Mouse (Mus musculus): ENCODE results near the gene Slc28a2.
"Not testable (repeated sequence)": the region's sequence is repeated elsewhere in the genome, so short reads cannot be mapped to it uniquely, and the experiment has no call there.

Gene Slc28a2

DNA sequence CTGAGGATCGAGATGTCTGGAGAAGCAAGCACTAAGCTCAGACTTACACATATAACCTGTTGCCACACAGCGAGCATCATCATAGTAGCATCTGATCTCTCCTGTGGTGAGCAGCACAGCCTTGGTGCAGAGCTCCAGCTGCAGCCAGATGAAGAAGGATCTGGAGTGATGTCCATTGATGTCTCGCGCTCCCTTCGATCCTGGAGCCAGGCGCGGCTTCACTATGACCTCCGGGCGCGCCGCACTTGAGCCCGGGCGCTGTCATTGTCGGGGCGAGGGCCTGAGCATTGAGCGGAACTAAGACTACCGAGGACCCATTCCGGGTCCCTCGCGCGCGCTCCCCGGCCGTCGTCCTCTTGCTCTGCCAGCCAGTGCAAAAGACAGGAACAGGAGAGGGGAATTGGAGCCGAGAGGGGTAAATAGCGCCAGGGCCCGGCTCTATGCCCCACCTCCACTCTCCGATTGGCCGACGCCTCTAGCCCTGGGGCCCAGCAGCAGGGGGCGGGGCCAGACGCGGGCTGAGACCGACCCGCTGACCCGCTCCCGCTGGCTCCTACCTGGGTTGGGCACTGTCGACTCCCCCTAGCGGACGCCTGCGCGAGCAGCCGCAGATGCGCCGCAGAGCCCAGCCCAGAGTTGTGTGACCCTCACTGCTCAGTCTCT, 41.2 kb downstream of the Slc28a2 start:
- DNase-seq (ENCODE audit: inconsistent ontology term) = peak; percentile 96

DNA sequence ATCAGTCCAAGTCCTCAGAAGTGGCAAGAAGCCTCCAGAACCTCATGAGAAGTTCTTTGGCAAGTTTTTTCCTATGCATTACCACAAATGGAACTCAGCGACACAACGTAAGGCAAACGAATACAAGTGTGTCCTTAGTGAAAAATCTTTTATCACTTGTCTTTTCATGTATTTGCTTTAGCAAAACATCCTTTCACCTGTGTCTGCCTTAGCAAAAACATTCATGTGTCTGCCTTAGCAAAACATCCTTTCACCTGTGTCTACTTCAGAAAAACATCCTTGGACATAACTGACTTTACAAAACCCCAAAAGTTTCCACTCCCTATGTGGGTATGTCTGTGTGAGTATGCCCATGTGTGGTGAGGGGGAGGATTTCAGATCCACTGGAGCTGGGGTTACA, 42.9 kb downstream of the Slc28a2 start:
- no peak for DNase-seq (ENCODE audit: inconsistent ontology term)

DNA sequence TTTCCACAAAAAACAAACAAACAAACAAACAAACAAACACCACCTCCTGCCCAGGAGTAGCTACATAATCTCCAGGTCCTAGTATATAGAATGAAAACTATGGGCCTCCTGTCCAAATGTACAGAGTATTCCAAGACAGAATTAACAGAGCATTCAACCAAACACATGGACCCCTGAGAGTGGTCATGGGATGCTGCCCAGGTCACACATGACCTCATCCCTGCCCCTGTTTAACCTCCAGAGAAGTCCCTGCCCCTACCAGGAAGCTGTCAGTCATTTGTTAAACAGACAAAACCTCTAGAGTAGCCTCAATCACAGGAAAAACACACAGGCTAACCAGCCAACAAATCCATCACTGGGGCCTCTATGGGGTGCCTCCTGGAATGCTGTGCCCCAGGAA, 50.3 kb downstream of the Slc28a2 start:
- DNase-seq (ENCODE audit: inconsistent ontology term) = no peak

DNA sequence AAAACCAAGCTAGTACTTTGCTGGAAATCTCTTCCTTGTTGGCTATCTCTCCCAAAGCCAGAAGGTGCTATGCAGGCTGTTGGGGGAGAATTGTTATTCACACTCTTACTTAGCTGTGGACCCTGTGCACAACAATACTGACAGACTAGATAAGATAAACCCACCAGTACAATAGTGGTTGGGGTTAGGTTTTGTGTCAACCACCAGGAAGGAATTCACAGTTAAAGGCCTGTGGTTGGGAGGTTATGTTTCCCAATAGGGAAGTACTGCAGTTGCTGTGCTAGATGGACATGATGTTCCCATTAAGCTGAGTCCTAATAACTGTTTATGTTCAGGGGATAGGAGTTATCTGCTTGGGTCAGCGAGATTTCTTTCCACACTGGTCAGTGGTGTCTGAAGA, 57.5 kb downstream of the Slc28a2 start:
- not testable (repeated sequence) for DNase-seq (ENCODE audit: inconsistent ontology term)

DNA sequence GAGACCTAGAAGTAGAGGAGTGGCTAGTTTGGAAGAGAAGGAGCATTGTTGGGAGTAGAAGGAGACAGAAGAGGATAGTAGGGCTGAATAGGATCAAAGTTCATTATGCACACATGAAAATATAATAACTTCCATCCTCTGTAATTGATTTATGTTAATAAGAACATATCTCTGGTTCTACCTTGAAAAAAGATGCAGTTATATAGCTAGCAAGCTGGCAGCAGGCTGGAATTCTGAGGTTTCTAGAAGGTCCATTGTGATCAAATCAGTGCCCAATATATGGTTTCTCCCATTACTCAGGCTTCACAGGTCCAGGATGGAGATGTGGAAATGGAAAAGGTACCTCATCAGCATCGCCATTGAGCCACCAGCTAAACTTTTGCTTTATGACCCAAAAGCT, 58.4 kb downstream of the Slc28a2 start, which contains the start of gene Gm14085:
Gene Gm14085, plus strand, starts transcription at position 301 of the 400 bp plus-strand sequence.
- DNase-seq (ENCODE audit: inconsistent ontology term) = no peak

DNA sequence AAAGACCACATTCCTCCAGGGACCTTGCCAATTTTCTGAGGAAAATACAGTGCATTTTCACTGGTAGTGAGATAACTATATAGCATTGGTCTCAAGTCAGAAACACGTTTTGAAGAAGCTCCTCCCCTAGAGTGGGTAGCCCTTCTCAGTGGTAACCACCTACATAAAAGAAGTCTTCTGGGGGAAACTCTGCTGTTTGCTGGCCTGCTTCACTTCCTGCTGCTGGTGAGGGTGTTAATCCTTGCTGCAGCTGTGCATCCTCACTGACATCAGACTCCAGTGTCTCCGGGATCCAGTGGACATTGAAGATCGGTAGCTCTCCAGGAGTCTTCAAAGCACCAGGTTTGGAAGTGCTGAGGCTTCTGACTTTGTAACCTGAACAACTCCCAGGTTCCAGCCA, 59.4 kb downstream of the Slc28a2 start:
- DNase-seq (ENCODE audit: inconsistent ontology term) = not testable (repeated sequence)

DNA sequence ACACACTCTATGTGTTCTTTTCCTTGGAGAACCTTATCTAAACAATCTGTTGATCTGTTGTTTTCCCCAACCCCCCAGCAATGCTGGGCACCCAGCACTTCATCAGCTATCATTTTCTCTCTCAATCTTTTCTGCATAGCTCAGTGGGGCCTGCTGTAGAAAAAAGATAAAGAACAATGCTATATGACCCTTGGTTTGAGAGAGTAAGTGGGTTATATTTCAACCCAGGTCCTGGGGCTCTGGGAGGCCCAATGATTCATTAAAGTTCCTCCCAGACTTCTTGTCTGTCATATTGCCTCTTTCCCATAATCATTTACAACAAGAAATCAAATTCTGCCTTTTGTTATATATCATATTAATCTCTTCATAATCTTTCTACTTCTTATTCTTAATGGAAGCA, 59.8 kb downstream of the Slc28a2 start:
- not testable (repeated sequence) for DNase-seq (ENCODE audit: inconsistent ontology term)

DNA sequence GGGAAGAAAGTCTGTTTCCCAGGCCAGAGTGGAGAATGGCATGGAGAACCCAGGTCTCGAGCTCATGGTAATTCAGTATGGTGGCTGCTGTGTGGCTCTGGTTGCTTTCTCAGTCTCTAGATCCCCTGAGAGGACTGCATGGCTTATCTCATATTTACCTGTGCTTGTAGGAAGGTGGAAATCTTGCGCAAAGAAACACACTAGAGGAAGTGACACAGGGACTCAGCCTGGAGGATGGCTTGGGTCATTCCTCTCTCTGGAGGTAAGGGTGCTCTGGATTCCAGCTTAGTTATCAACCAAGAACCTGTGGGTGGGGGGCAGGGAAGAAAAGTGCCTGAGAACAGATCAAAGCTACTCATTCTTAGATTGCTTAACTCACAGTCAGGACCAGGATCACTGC, 60.4 kb downstream of the Slc28a2 start:
- DNase-seq (ENCODE audit: inconsistent ontology term) = no peak
